Mouse (Mus musculus) activated CD4-positive, CD25-positive, alpha-beta regulatory T cell, adult 4 months (primary cell): ENCODE results near the gene Mslnl. TPM values are rescaled to one million over a fixed set of nuclear protein-coding genes. Genes with fewer than 3 reads are reported as not detected.

Experiments used
- ATAC-seq: one replicate; pipeline ENCODE4 v1.8.0; 2017
- polyA plus RNA-seq, 2 experiments: library from polyadenylated mRNA; unstranded; fragments of 100-300 nt; shearing (Covaris generic); gene quantifications; one replicate each; pipeline ENCODE4 v1.2.1; 2017

Gene Mslnl
- polyA plus RNA-seq, 2 experiments from 2014 or later: 0.18 TPM; not detected in 1

DNA sequence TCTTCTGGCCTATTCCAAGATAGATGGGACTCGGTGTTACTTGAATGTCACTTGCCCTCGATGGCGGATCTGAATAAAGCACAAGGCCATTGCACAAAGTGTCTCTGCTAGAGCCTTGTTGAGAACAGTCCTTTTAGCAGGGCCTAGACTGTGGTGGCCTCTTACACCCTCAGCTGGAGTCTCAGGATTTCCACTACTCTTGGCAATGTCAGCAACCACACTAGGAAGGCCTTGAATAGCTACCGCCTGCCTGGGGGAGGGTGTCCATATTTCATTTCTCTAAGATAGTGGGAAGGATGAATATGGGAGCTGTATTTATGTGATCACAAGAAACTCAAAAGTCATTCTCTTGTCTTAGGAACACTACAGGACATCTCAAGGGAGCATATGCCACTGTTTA, 12.4 kb downstream of the Mslnl start:
- ATAC-seq: no peak

GRCm38 (mm10) chr17:25749314-25749713, 13.5 kb downstream of the Mslnl start:
- ATAC-seq: no peak

DNA sequence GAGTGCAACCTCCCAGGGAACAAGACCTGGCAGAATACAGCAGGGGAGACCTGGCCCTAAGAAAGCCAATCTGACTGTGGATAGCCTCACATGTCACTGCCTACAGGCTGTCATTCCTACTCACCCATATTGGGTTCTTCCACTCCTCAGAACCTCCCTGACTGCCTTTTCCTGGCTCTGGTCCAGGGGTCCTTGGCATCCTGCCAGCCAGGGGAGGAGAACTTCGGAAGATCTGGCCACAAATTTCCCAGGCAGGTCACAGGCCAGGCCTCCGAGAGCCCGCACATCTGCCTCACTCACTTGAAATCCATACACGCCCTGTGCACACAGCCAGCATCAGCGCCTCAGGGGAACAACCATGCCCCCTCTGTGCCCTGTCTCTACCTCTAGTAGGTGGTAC, 15.6 kb downstream of the Mslnl start:
- ATAC-seq: no peak

DNA sequence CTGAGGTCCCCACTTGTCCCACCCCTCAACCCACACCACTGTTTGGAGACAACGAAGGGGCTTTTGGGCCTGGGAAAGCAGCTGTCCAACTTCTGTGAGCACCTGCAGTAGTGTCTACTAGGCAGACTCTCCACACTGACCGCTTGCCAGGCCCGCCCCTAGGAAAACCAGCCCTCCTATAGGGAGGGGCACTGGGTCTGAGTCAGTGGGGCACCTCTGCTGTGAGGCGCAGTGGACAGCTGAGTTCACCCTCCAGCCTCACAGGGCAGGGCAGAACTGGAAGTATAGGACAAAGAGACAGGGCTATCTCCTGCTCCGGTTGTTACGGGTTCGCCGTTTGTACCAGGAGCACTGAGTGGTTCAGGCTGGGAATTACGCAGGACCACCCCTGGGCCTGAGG, 18.4 kb downstream of the Mslnl start, which contains the start of gene Msln:
Msln (minus strand) TSS at position 138 of the 400 bp plus-strand sequence.
- ATAC-seq: no peak

GRCm38 (mm10) chr17:25755086-25755485, 19.2 kb downstream of the Mslnl start:
- ATAC-seq: no peak

DNA sequence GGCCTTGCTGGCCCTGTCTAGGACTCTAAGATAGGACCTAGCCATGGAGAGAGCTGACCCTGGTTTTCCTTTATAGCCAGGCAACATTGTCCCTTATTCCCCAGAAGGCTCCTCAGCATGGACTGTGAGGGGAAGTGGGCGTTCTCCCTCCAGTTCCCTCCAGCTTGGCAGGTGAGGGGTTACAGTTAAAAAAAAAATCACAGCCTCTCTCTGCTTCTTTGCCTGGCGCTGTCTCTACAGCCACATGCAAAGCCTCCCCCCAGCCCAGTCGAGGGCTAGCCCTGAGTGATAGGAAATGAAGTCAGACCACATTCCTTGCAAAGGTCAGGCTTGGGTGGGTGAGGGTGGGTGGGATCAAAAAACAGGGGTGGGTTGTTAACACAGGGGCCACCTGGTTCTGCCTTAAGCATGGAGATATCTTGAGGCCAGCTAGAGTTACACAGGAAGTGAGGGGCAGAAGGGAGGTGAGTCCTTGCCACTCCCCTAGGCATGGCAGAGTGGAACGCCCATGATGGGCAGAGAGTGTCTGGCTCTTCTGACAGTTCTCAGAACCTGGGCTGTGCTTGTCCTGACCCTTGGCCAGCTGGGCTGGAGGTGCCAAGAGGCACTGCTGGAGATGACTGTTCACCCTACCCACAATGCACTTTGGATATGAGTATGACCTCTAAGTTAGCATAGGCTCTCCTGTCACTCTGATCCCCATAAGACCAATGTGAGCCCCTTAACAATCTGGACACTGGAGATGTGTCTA, 20.0 kb downstream of the Mslnl start:
- no peak for ATAC-seq

GRCm38 (mm10) chr17:25756378-25757242, 20.8 kb downstream of the Mslnl start:
- ATAC-seq: no peak

- no peak for ATAC-seq
Observed at GRCm38 (mm10) chr17:25757691-25758090, 21.8 kb downstream of the Mslnl start.

DNA sequence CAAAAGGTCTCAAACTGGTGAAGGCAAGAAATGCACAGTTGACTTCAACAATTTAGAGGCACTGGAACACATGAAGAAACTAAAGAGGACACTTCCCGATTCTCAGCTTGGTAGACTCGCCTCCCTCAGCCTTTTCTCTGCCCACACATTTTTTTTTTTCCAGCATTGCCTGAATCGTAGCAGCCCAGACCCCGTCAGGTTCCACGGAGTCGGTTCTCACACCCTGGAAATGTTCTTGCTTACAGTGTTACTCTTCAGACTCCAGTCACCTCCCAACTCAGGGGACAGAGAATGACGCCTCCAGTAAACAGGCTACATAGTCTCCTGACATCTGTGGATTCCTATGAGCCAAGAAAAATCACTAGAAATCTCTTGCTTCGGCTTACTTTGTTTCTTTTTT, 24.3 kb downstream of the Mslnl start:
- ATAC-seq: no peak

GRCm38 (mm10) chr17:25761561-25761970, 25.7 kb downstream of the Mslnl start:
- ATAC-seq: no peak

DNA sequence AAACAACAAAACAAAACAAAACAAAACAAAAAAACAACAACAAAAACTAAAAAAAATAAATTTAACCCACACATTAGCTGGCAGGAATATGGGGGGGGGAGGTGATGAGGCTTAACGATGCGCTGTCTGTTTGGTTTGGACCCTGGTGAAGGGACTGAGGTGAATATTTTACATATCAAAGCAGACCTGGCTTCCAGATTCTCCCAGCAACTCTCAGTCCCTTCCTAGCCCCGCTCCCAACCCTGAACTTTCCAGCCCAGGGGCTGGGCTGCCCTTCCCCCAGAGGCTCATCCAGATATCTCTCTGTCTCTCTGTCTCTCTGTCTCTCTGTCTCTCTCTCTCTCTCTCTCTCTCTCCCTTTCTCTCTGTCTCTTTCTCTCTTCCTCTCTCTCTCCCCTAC, 26.7 kb downstream of the Mslnl start:
- ATAC-seq: no peak

- ATAC-seq: no peak
Observed at GRCm38 (mm10) chr17:25765886-25766285, 30.0 kb downstream of the Mslnl start.

- ATAC-seq: no peak
Observed at GRCm38 (mm10) chr17:25769331-25769730, 33.5 kb downstream of the Mslnl start.

DNA sequence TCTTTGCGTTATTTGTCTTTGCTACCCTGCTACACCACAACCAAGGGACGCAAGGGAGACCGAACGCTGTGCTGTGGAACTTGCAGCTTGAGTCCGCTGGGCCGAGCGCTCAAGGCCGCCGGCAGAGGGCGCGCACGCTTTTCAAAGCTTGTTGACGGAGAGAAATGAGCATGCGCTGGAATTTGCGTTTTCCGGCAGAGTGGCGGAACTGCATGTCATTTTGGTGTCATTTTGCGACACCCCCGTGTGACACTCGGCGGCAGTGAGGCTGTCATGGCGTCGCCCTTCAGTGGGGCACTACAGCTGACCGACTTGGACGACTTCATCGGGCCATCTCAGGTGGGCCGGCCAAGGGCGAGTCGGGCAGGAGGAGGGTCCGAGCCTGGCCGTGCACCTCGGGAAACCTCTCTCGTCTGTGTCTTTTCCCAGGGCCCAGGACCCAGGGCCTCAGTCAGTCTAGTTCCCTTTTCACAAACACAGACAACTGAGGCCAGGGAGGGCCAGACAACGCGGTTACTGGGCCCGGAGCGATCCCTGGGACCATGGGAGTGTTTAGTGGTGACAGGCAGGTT, 37.8 kb downstream of the Mslnl start, which contains the start of gene Narfl:
Narfl (plus strand) TSS at position 228 of the 572 bp plus-strand sequence.
- peak; percentile 85 for ATAC-seq

DNA sequence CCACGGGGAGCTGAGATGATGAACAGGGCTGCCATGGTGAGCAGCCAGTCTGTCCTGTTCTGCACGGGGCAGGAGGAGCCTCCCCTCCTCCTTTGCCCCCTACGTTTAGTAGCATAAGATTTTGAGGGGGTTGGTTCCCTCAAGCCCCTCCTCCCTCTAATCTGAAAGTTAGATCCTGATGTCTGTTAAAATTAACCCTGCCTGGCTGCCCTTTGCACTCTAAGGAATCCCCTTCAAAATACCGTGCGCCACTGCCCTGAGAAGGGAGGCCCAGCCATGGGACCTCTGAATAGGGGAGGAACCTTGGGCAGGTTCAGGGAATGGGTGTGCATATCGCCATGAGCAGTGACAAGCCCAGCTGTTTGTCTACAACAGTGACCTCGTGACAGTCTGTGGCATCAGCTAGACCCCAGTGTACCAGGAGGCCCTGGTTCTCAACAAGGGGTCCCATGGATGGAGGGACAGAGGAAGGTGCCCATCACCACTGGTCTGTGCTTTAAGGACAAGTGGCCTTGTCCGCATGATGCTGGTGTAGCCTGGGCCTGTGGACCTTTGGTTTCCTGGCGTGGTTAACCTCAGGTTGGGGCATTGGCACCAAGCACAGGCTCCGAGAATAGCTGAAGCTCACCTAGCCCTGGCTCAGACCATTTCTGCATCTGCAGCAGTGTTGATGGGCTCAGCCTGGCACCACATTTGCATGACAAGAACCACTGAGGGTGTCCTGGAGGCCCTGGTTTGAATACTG, 39.6 kb downstream of the Mslnl start:
- no peak for ATAC-seq

DNA sequence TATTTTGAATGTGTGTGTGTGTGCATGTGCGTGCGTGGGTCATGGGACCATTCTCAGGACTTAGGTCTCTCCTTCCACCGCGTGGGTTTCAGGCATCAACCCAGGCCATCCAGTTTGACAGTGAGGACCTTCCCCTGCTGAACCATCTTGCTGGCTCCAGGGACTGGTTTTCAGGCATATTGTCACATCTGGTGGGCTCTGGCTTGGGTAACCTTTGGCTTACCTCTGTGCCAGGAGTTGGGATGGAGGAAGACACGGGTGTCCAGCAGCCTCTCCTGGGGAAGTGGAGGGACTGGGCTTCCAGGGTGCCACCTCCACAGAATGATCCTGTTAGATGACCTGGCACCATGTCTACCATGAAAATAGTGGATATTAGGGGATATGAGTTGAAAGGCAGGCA, 42.1 kb downstream of the Mslnl start:
- ATAC-seq: no peak

- no peak for ATAC-seq
Observed at GRCm38 (mm10) chr17:25781339-25781738, 45.5 kb downstream of the Mslnl start.

GRCm38 (mm10) chr17:25783086-25783485, 47.2 kb downstream of the Mslnl start:
- ATAC-seq: no peak

DNA sequence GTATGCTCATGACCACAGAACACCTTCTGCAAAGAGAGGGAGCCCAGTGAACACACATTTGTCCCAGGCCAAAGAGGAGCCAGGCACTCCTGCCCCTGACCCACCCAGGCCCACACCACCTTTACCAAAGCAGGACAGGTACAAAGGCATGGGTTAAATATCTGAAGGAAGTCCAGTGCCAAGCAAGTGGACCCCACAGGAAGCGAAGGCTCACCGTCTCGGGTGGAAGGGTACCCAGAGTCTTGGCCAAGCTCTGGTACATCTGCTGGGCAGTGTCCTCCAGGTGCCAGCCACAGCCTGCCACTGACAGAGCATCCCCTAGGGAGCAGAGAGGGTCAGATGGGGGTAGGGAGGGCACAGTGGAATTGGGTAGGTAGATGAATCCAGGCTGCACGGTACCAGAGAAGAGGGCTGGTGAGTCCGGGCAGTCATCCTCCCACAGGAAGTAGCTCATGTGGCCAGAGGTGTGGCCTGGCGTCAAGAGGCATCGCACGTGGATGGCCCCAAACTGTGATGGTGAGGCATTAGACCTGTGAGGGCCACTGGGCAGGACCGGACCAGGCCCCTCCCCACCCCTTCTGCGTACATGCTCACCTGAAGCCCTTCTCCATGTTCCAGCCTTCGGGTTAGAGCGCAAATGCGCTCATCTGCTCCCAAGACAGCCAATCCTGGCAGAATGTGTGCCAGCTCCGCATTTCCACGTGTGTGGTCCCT, 48.2 kb downstream of the Mslnl start:
- no peak for ATAC-seq

DNA sequence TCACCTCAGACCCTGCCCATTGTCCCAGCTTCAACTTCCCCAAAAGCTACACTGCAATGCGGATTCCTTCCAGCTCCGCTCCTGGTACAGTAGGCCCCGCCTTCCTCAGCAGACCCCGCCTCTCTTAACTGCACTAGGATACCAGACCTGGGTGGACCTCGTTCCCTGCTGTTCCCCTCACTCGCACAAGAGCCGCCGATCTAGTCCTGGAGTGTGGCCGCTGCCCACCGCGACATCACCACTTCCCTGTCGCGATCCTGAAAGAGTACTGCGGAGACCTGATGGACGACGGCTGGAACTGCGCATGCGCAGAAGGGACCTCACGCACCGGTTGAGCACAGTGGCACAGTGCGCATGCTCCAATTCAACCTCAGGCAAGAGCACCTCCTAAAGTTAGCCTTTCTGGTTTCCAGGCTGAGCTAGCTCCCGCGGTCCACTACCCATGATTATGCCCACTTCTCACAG, 49.5 kb downstream of the Mslnl start, which contains the start of gene Haghl:
Haghl (minus strand) TSS at position 393 of the 465 bp plus-strand sequence.
- ATAC-seq: peak; percentile 76

- no peak for ATAC-seq
Observed at GRCm38 (mm10) chr17:25786280-25786679, 50.4 kb downstream of the Mslnl start, which contains the start of gene Ccdc78. TSS of gene Ccdc78 (plus strand) at chr17:25786580.
